Mouse (Mus musculus) myocyte (in vitro differentiated cells): Measurements from ENCODE around the gene Tshz2.

Experiments used
- CEBPB ChIP-seq: IDR thresholded peaks from 2 replicates; pipeline ENCODE4 v1.6.1; 2011; ENCODE audit warnings: mild to moderate bottlenecking, moderate library complexity; ENCODE audit not compliant: poor library complexity, insufficient read depth, severe bottlenecking
- E2F4 ChIP-seq: IDR thresholded peaks from one replicate; pipeline ENCODE4 v1.6.1; 2011; ENCODE audit warnings: mild to moderate bottlenecking, control low read depth, moderate library complexity; ENCODE audit not compliant: insufficient read depth
- MAX ChIP-seq: IDR thresholded peaks from one replicate; pipeline ENCODE4 v1.6.1; 2011; ENCODE audit warnings: low read depth, mild to moderate bottlenecking, control low read depth
- MYOD1 ChIP-seq, 3 experiments: IDR thresholded peaks; one replicate each; pipeline ENCODE4 v1.6.1; 2011; ENCODE audit warnings: control low read depth in 2 of 3, low read depth in 2 of 3, mild to moderate bottlenecking in 2 of 3, moderate library complexity in 1 of 3; ENCODE audit not compliant: insufficient read length in 2 of 3, control insufficient read depth in 1 of 3
- MYOG ChIP-seq, 3 experiments: IDR thresholded peaks; one replicate each; pipeline ENCODE4 v1.6.1; 2011; ENCODE audit warnings: control low read depth in 2 of 3, low read depth in 2 of 3, mild to moderate bottlenecking in 2 of 3; ENCODE audit not compliant: insufficient read length in 2 of 3, control insufficient read depth in 1 of 3, insufficient read depth in 1 of 3
- POLR2A ChIP-seq: IDR thresholded peaks from one replicate; pipeline ENCODE4 v1.6.1; 2011; ENCODE audit warnings: low read depth, mild to moderate bottlenecking, control low read depth, moderate library complexity; ENCODE audit not compliant: insufficient read length
- POLR2AphosphoS2 ChIP-seq: IDR thresholded peaks from one replicate; pipeline ENCODE4 v1.6.1; 2011; ENCODE audit warnings: low read depth, control low read depth; ENCODE audit not compliant: insufficient read length
- REST ChIP-seq: IDR thresholded peaks from one replicate; pipeline ENCODE4 v1.6.1; 2011; ENCODE audit warnings: mild to moderate bottlenecking, control low read depth, moderate library complexity; ENCODE audit not compliant: insufficient read depth, insufficient read length
- TCF12 ChIP-seq: IDR thresholded peaks from one replicate; pipeline ENCODE4 v1.6.1; 2011; ENCODE audit warnings: mild to moderate bottlenecking, control low read depth; ENCODE audit not compliant: poor library complexity, insufficient read depth, severe bottlenecking
- TCF3 ChIP-seq: IDR thresholded peaks from one replicate; pipeline ENCODE4 v1.6.1; 2011; ENCODE audit warnings: low read depth, control low read depth; ENCODE audit not compliant: insufficient read length
- USF1 ChIP-seq: IDR thresholded peaks from one replicate; pipeline ENCODE4 v1.6.1; 2011; ENCODE audit warnings: low read depth, mild to moderate bottlenecking, control low read depth, moderate library complexity

DNA sequence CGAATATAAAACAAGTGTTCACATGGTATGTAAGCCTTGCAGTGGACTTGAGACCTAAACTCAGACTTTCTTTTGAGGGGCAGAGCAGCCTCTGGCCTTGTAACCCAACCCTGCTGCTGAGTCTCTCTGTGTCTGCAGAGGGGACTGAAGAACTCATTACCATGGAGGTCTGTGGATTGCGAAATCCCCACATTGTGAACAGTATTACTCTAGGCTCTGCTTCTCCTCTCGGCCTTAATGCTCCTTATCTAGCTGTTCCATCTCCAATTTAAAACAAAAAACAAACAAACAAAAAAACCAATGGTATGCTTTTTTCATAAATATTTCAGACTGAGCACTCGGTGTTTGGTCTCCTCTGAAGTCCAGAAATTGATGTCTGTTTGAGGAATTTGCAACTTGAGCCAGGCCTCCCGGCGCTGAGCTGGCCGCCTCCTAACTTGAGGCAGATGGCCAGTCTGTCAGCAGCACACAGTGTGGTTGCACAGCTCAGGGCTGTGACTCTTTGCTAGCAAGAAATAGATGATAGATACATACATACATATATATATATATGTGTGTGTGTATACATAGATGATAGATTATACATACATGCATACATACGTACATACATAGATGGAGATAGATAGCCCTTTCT, 291.5 kb downstream of the Tshz2 start:
- TF ChIP-seq REST (no peak), TCF3 (no peak), TCF12 (no peak), POLR2A (no peak), POLR2AphosphoS2 (no peak), MAX (no peak), E2F4 (no peak), USF1 (no peak), MYOD1 (IDR thresholded peaks at IDR 0.05; ENCODE audit: control insufficient read depth in 1 of 3, insufficient read length in 2 of 3, low read depth in 2 of 3) (no peak), CEBPB (no peak), MYOG (IDR thresholded peaks at IDR 0.05; ENCODE audit: control insufficient read depth in 1 of 3, insufficient read depth in 1 of 3, insufficient read length in 2 of 3, low read depth in 2 of 3) (no peak)
